8 mouse cellular contexts compared by ENCODE assay signal in the genomic region with DNA sequence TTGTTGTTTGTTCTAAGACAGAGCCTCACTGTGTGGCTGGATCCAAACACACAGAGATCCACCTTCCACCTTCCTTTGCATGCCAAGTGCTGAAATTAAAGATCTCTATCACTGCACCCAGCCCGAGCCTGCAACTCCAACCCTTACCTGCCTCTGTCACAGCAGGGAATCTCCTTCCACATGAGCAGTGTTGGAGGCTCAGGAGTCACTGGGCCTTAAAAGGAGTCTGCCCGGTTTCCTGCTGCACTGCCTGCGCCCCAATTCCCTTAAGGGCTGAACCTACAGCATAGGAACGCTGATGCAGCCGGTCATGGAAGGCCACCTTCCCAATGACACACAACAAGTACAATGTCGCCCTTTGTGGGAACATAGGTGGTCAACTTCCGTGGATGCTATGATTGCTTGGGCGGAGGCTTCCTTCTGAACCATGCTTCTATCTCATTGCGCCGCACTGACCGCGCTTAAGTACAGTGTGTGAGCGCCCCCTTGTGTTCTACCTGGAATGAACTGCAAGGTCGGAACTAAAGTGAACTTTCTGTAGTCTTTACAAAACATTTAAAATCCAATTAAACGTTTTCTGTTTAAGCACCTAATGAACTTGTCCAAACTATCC. TPM values are rescaled to one million over a fixed set of nuclear protein-coding genes. Genes with fewer than 3 reads are reported as not detected.
DNase-seq lines count a peak whose midpoint lies in the region; ATAC-seq and TF ChIP-seq lines count a peak whose summit lies in the region.

No protein-coding gene starts in this region.

- H3K4me2 ChIP-seq in embryonic facial prominence, embryonic 14.5 days (ENCODE audit: low read depth, low read length) = peak overlapping the region; percentile 46
- peak overlapping the region; percentile 25 for H3K4me2 ChIP-seq in kidney, embryonic 14.5 days (replicated peaks; ENCODE audit: low read depth, low read length)
- peak overlapping the region; percentile 39 for H3K4me2 ChIP-seq in limb, embryonic 14.5 days (replicated peaks; ENCODE audit: low read depth, low read length, severe bottlenecking)

- no peaks in the 10 kb centered on the region for H3K27me3 ChIP-seq in C2C12 (ENCODE audit: control insufficient read depth, insufficient read depth, insufficient read length)
- H3K27me3 ChIP-seq in embryonic facial prominence, embryonic 14.5 days (replicated peaks; ENCODE audit: control insufficient read depth, insufficient read depth, low read length) = no peaks in the 10 kb centered on the region
- H3K27me3 ChIP-seq in heart, embryonic 10.5 days (ENCODE audit: insufficient read depth, poor library complexity, severe bottlenecking) = peaks cover 38% of the 10 kb centered on the region
- H3K27me3 ChIP-seq in kidney, embryonic 14.5 days (ENCODE audit: control insufficient read depth, insufficient read depth, low read length) = no peaks in the 10 kb centered on the region
- H3K27me3 ChIP-seq in limb, embryonic 14.5 days (ENCODE audit: control insufficient read depth, insufficient read depth, low read length) = no peaks in the 10 kb centered on the region
- no peaks in the 10 kb centered on the region for H3K27me3 ChIP-seq in splenic B cell, adult 2 months (ENCODE audit: control insufficient read depth, insufficient read depth, low read length, poor library complexity, severe bottlenecking)

- no peaks in the 10 kb centered on the region for H3K79me2 ChIP-seq in C2C12 (ENCODE audit: control insufficient read depth, insufficient read depth)

- no peak overlapping the region for H3K4me3 ChIP-seq in C2C12 (ENCODE audit: insufficient read depth, poor library complexity, severe bottlenecking)
- no peak overlapping the region for H3K4me3 ChIP-seq in bone marrow, adult 2 months (replicated peaks; ENCODE audit: control insufficient read depth, low read depth, low read length)
- peak overlapping the region; percentile 14; the same call in 1 of the 2 replicates for H3K4me3 ChIP-seq in embryonic facial prominence, embryonic 14.5 days (ENCODE audit: low read depth, low read length)
- H3K4me3 ChIP-seq in heart, embryonic 10.5 days = no peak overlapping the region
- no peak overlapping the region for H3K4me3 ChIP-seq in kidney, embryonic 14.5 days (ENCODE audit: low read length)
- peak overlapping the region; percentile 18; the same call in 1 of the 2 replicates for H3K4me3 ChIP-seq in limb, embryonic 14.5 days (replicated peaks; ENCODE audit: low read length)

- peak; percentile 87 for DNase-seq in embryonic facial prominence, embryonic 14.5 days (ENCODE audit: low spot score)
- DNase-seq in heart, embryonic 10.5 days (ENCODE audit: low spot score) = peak; percentile 88
- peak; percentile 84 for DNase-seq in limb, embryonic 14.5 days (ENCODE audit: low spot score)
- DNase-seq in natural killer cell, adult 2 months (ENCODE audit: low spot score in 2 of 2) = peak; percentile 49 to 66
- DNase-seq in splenic B cell, adult 2 months (ENCODE audit: low read depth, low spot score) = peak; percentile 82

- peak overlapping the region; percentile 12 for H3ac ChIP-seq in C2C12 (ENCODE audit: control insufficient read depth, insufficient read length, low read depth)

- peak; percentile 43 for TF ChIP-seq CTCF in C2C12 (IDR thresholded peaks at IDR 0.05; ENCODE audit: control insufficient read depth, insufficient read depth, insufficient read length)
- TF ChIP-seq CTCF in bone marrow, adult 2 months (IDR thresholded peaks at IDR 0.05; ENCODE audit: control insufficient read depth, insufficient read depth, low read length) = peak; percentile 86

- no peaks in the 10 kb centered on the region for H3K4me1 ChIP-seq in bone marrow, adult 2 months (ENCODE audit: control insufficient read depth, insufficient read depth, low read length)
- no peaks in the 10 kb centered on the region for H3K4me1 ChIP-seq in embryonic facial prominence, embryonic 14.5 days (ENCODE audit: control insufficient read depth, insufficient read depth, low read length)
- peaks cover 8% of the 10 kb centered on the region for H3K4me1 ChIP-seq in heart, embryonic 10.5 days
- H3K4me1 ChIP-seq in kidney, embryonic 14.5 days (ENCODE audit: control insufficient read depth, insufficient read depth, low read length) = no peaks in the 10 kb centered on the region
- H3K4me1 ChIP-seq in limb, embryonic 14.5 days (ENCODE audit: control insufficient read depth, insufficient read depth, low read length) = peaks cover 3% of the 10 kb centered on the region; the same call in 1 of the 2 replicates

- H3K79me3 ChIP-seq in C2C12 (ENCODE audit: low read depth) = no peaks in the 10 kb centered on the region

- H3K9ac ChIP-seq in embryonic facial prominence, embryonic 14.5 days (ENCODE audit: low read depth, low read length) = no peak overlapping the region
- H3K9ac ChIP-seq in kidney, embryonic 14.5 days (ENCODE audit: low read depth, low read length) = no peak overlapping the region
- no peak overlapping the region for H3K9ac ChIP-seq in limb, embryonic 14.5 days (ENCODE audit: low read depth, low read length, severe bottlenecking)

- no peak for TF ChIP-seq POLR2A in bone marrow, adult 2 months (IDR thresholded peaks at IDR 0.05; ENCODE audit: borderline replicate concordance, control insufficient read depth, low read depth, low read length)
- TF ChIP-seq POLR2A in limb, embryonic 14.5 days (IDR thresholded peaks at IDR 0.05; ENCODE audit: borderline replicate concordance, extremely low read depth, insufficient read depth, insufficient read length) = no peak

- ATAC-seq in embryonic facial prominence, embryonic 14.5 days (ENCODE audit: low read depth) = peak; percentile 46
- ATAC-seq in kidney, embryonic 14.5 days (ENCODE audit: low FRiP score, low TSS enrichment) = no peak
- no peak; the same call in 1 of the 2 replicates for ATAC-seq in limb, embryonic 14.5 days (ENCODE audit: low FRiP score, low read depth)

- H3K27ac ChIP-seq in bone marrow, adult 2 months (ENCODE audit: control insufficient read depth, insufficient read depth, low read depth, low read length, poor library complexity) = no peak overlapping the region
- H3K27ac ChIP-seq in embryonic facial prominence, embryonic 14.5 days (replicated peaks; ENCODE audit: low read depth, low read length) = no peak overlapping the region
- H3K27ac ChIP-seq in heart, embryonic 10.5 days = no peak overlapping the region
- no peak overlapping the region for H3K27ac ChIP-seq in kidney, embryonic 14.5 days (ENCODE audit: low read depth, low read length)
- H3K27ac ChIP-seq in limb, embryonic 14.5 days (replicated peaks; ENCODE audit: low read depth, low read length) = no peak overlapping the region

- no peaks in the 10 kb centered on the region for H3K36me3 ChIP-seq in C2C12 (ENCODE audit: control insufficient read depth, insufficient read depth)
- no peaks in the 10 kb centered on the region for H3K36me3 ChIP-seq in embryonic facial prominence, embryonic 14.5 days (ENCODE audit: control insufficient read depth, insufficient read depth, low read length)
- H3K36me3 ChIP-seq in heart, embryonic 10.5 days = no peaks in the 10 kb centered on the region
- no peaks in the 10 kb centered on the region for H3K36me3 ChIP-seq in kidney, embryonic 14.5 days (ENCODE audit: control insufficient read depth, insufficient read depth, low read length)
- no peaks in the 10 kb centered on the region for H3K36me3 ChIP-seq in limb, embryonic 14.5 days (ENCODE audit: control insufficient read depth, insufficient read depth, low read length)
- H3K36me3 ChIP-seq in splenic B cell, adult 2 months (ENCODE audit: control insufficient read depth, insufficient read depth, low read length, poor library complexity, severe bottlenecking) = no peaks in the 10 kb centered on the region

- H3K9me3 ChIP-seq in embryonic facial prominence, embryonic 14.5 days (ENCODE audit: control insufficient read depth, low read length) = no peaks in the 10 kb centered on the region
- no peaks in the 10 kb centered on the region for H3K9me3 ChIP-seq in heart, embryonic 10.5 days
- no peaks in the 10 kb centered on the region for H3K9me3 ChIP-seq in kidney, embryonic 14.5 days (ENCODE audit: control insufficient read depth, low read length)
- H3K9me3 ChIP-seq in limb, embryonic 14.5 days (ENCODE audit: control insufficient read depth, low read length) = no peaks in the 10 kb centered on the region

- 16% methylated on average over 15 of the region's 15 CpGs for WGBS in bone marrow, adult 2 months
- WGBS in embryonic facial prominence, embryonic 14.5 days = 7% methylated on average over 15 of the region's 15 CpGs
- 8% methylated on average over 15 of the region's 15 CpGs for WGBS in heart, embryonic 10.5 days
- 7% methylated on average over 15 of the region's 15 CpGs for WGBS in kidney, embryonic 14.5 days
- 7% methylated on average over 15 of the region's 15 CpGs for WGBS in limb, embryonic 14.5 days

TF ChIP-seq in C2C12, 6 proteins besides CTCF, POLR2A, EP300 and RAD21:
- TF ChIP-seq MYOD1 (IDR thresholded peaks at IDR 0.05; ENCODE audit: control insufficient read depth, insufficient read length, low read depth) (no peak), FOSL1 (IDR thresholded peaks at IDR 0.05; ENCODE audit: insufficient read depth, low read length, poor library complexity, severe bottlenecking) (no peak)

RNA-seq across cellular contexts. Expression of a gene that starts 49.5 kb away (rescaled TPM):
- polyA plus RNA-seq in C2C12 (2012; fragmentation: generic; extraction: Trizol) = 0.02 TPM
- 2.0 and 5.4 TPM in 2 replicates for polyA plus RNA-seq in bone marrow, adult 2 months (2011; ENCODE audit: insufficient read depth, insufficient read length, low replicate concordance, missing spikeins)
- 12.2 and 13.2 TPM in 2 replicates for polyA plus RNA-seq in embryonic facial prominence, embryonic 14.5 days (2014; fragmentation: Nextera tagmentation; extraction: Ambion mirVana)
- 2.3 and 5.9 TPM in 2 replicates for polyA plus RNA-seq in heart, embryonic 10.5 days (2016; fragmentation: Nextera tagmentation; extraction: Ambion mirVana)
- polyA plus RNA-seq in kidney, embryonic 14.5 days (2014; fragmentation: Nextera tagmentation; extraction: Ambion mirVana) = 15.4 and 28.0 TPM in 2 replicates
- 7.8 and 8.4 TPM in 2 replicates for polyA plus RNA-seq in limb, embryonic 14.5 days (2012; rRNA removed)
- polyA plus RNA-seq in limb, embryonic 14.5 days (2014; fragmentation: Nextera tagmentation; extraction: Ambion mirVana) = 11.4 and 12.3 TPM in 2 replicates

RNA-seq across cellular contexts. Expression of a gene that starts 51.7 kb away (rescaled TPM):
- 4.0 TPM for polyA plus RNA-seq in C2C12 (2012; fragmentation: generic; extraction: Trizol)
- 8.1 and 9.3 TPM in 2 replicates for polyA plus RNA-seq in bone marrow, adult 2 months (2011; ENCODE audit: insufficient read depth, insufficient read length, low replicate concordance, missing spikeins)
- 5.9 and 7.1 TPM in 2 replicates for polyA plus RNA-seq in embryonic facial prominence, embryonic 14.5 days (2014; fragmentation: Nextera tagmentation; extraction: Ambion mirVana)
- 4.6 and 6.1 TPM in 2 replicates for polyA plus RNA-seq in heart, embryonic 10.5 days (2016; fragmentation: Nextera tagmentation; extraction: Ambion mirVana)
- polyA plus RNA-seq in kidney, embryonic 14.5 days (2014; fragmentation: Nextera tagmentation; extraction: Ambion mirVana) = 7.5 and 7.7 TPM in 2 replicates
- 8.3 and 8.7 TPM in 2 replicates for polyA plus RNA-seq in limb, embryonic 14.5 days (2012; rRNA removed)
- polyA plus RNA-seq in limb, embryonic 14.5 days (2014; fragmentation: Nextera tagmentation; extraction: Ambion mirVana) = 6.9 and 7.8 TPM in 2 replicates

Comparison
In these comparisons a context has a peak if more than half of its experiments do, and no peak if none do; other contexts are left out.
1. H3K4me3 ChIP-seq: peak in embryonic facial prominence, embryonic 14.5 days (single experiment) and limb, embryonic 14.5 days (single experiment); none in C2C12 (single experiment), bone marrow, adult 2 months (single experiment), heart, embryonic 10.5 days (single experiment) and kidney, embryonic 14.5 days (single experiment).
2. Peak in every context shown above with its lines, with median percentiles within 50 percentile points of each other: DNase-seq and H3K4me2 ChIP-seq.